Mouse (Mus musculus) right cerebral cortex, adult 18-20 months (tissue): ENCODE measurements around the gene Grk2.

ENCODE experiments used
- DNase-seq: peaks from one replicate; pipeline ENCODE4 v3.0.0; 2022; ENCODE audit warnings: mixed read lengths

Grk2 gene

GRCm38 (mm10) chr19:4306190-4306577 is at the start of gene Grk2:
Grk2 (minus strand) TSS chr19:4306222.
- DNase-seq = peak; percentile 76

GRCm38 (mm10) chr19:4349455-4349854 is 43.4 kb upstream of the Grk2 start:
- no peak for DNase-seq

DNA sequence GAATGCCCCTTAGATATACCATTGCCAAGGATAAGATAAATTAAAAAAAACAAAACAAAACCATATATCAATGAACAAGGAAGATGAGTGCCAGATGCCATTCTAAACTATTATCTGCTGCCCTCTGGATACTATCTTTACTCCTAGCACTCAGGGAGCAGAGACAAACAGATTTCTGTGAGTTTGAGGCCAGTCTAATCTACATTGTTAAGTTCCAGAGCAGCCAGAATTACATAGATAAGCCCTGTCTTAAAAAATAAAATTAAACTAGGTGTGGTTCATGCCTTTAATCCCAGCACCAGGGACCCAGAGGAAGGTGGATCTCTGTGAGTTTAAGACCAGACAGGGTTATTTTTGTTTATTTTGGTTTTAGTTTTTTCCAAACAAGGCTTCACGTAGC is 40.5 kb upstream of the Grk2 start:
- DNase-seq = no peak

- no peak for DNase-seq
Measured at GRCm38 (mm10) chr19:4338162-4338561, 32.1 kb upstream of the Grk2 start.

DNA sequence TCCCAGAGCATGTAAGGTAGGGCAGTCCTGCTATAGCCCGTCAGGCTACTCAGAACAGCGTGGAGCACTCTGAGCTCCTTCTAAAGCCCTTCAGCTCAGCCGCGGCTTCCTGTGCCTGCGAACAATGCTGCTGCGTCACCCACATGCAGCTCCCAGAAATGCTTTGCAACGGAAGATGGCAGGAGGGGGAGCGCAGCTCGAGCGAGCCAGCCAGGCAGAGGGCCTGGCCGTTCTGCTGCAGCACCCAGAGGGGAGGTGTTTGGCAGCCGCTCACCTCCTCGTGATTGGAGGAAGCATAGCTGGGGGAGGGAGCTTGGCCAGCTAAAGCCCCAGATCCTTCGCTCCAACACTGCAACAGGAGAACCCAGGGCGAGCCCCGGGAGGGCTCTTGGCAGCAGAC is 27.8 kb upstream of the Grk2 start:
- peak; percentile 97 for DNase-seq

DNA sequence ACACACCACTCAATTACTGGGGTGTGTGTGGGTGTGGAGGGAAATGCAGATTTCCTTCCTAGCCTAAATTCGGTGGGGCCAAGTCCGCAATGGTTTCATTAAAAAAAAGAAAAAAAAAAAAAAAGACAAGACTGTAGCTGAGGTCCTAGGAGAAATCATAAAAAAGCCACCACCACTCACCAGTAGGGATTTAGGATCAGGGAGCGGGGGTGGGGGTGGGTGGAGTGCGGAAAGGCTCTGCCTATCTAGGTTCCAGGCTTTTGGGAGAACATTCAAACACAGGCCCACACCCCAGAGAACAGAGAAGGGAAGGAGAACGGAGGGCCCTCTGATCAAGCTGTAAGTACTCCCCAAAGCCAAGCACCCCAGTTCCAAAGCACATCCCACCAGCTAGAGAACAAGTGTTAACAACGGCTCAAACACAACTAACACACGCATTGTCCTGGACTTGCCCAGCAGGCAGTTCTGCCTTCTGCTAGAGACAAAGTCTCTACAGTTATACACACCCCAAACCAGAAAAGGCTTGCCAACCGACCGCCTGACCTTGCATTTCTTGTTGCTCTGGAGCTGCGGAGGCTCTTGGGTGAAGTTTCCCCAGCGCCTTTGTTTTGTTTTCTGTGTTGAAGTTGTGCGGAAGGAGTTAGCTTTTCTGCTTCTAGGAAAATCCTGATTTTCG is 27.2 kb upstream of the Grk2 start:
- DNase-seq = peak; percentile 39

- peak; percentile 50 for DNase-seq
Measured at GRCm38 (mm10) chr19:4332653-4333052, 26.6 kb upstream of the Grk2 start.

DNA sequence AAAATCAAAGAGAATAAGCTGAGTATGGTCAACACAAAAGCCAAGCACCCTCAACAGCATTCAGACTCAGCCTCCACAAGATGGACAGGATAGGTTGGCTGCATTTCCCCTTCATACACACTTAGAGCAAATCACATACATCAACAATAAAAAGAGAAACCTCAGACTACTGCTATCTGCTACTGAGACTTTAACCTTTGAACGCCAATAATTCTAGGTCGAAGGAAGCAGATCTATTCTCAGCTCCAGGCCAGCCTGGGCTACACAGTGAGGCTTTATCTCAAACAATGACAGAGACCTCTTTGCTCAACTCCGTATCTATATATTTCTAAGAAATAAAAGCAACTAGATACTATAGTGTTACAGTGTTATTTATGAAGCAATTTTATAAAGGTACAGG is 25.3 kb upstream of the Grk2 start:
- DNase-seq = no peak

DNA sequence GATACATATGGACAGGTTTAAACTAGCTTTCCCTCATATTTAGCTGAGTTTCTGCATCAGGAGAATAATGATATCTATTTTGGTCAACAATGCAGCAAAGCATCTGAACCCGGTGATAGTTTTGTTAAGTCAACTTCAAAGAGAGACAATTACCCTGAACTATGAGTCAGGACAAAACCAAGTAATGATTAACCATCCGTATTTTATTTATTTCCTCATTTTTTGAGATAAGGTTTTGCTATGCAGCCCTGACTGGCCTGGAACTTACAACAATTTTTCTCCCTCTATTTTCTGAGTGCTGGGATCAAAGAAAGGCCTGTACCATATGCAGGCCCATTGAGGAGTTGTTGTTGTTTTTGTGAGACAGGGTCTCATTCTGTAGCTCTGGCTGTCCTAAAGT is 24.6 kb upstream of the Grk2 start:
- no peak for DNase-seq

DNA sequence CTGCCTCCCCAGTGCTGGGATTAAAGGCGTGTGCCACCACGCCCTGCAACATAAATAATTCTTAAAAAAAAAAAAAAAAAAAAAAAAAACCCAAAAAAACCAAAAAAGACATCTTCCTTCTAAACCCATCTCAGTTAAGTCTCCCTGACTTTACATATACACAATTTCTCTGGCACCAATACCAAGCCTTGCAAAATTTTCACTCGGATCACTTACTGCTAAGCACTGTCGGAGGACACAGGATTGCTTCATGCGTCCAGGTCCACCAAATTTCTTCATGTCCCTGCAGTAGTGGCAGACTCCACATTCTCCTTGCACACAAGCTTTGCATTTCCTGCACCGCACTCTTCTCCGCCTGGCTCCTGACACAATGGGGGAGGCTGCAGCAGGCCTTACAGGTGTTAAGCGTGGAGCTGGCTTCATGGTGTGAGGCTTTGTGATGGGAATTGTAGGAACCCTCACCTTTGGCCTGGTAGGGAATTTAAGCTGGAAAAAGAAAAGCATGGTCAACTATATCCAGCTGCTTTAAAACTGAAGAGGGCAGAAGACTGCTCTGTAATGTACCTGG is 22.8 kb upstream of the Grk2 start:
- DNase-seq = no peak

DNA sequence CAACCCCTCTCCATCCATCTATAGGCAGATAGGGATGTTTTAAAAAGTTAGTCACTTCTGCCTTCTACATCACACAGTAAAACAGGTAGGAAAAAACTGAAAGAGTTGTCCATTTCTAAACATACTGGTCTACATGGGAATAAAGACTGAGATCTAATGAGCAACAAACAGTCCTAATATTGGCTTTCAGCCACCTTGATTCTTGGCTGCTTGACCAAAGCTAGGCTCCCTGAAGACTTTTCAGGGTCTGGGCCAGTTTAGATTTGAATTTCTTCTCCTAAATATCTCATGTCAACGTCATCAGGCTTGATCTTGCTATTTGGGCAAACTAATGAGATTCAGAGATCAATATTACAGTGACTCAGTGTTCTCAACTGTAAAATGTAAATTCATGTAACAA is 20.9 kb upstream of the Grk2 start:
- no peak for DNase-seq

DNA sequence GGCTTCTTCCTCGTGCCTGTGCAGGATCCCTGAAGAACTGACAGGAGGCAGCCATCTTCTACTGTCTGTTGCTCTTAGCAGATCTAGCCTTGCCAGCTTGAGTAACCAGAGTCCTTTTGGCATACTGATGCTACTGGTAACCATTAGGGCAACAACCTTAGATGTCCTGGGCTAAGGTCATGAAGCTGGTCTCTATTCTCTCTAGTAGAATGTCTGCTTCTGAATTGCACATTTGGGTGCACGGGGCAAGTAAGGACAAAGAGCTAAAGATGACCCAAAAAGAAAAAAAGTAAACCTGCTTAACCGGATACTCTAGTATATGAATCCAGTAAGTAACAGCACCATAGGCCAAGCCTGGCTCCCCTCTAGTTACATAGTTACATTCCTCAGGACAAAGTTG is 20.1 kb upstream of the Grk2 start:
- no peak for DNase-seq

- no peak for DNase-seq
Measured at GRCm38 (mm10) chr19:4322134-4322533, 16.1 kb upstream of the Grk2 start.

DNA sequence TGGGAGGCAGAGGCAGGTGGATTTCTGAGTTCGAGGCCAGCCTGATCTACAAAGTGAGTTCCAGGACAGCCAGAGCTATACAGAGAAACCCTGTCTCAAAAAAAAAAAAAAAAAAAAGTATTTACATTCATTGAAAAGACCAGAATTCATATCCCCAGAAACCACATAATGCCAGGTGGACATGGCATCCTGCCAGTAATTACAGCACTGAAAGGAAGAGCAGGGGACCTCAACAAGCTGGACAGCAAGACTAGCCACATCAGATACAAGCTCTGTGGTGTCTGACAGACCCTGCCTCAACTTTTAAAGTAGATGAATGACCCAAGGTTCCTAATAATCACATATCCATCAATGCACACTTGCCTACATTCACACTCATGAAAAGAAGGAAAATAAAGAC is 15.6 kb upstream of the Grk2 start:
- DNase-seq = no peak

GRCm38 (mm10) chr19:4319272-4319671 is 13.2 kb upstream of the Grk2 start:
- DNase-seq = no peak

- DNase-seq = no peak
Measured at GRCm38 (mm10) chr19:4317181-4317580, 11.2 kb upstream of the Grk2 start.

- no peak for DNase-seq
Measured at GRCm38 (mm10) chr19:4315223-4315944, 9.4 kb upstream of the Grk2 start.

GRCm38 (mm10) chr19:4309776-4310185 is 3.8 kb upstream of the Grk2 start:
- no peak for DNase-seq

DNA sequence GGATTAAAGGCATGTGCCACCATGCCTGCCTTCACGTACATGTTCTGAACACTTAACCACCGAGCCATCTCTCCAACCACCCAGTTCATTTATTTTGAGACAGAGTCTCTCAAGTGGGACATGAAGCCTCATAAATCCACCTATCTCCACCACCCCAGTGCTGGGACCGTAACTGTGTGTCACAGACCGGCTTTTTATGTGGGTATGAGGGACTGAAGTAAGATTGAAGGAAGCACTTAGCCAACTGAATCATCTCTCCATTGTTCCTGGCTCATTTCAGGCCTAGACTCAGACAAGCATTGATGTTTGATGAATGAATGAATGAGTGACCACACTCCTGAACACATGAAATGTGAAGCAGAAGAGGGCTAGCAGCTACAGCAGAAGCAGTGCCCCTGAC is 3.3 kb upstream of the Grk2 start:
- no peak for DNase-seq

- no peak for DNase-seq
Measured at GRCm38 (mm10) chr19:4305491-4306189, 382 bp downstream of the Grk2 start.

DNA sequence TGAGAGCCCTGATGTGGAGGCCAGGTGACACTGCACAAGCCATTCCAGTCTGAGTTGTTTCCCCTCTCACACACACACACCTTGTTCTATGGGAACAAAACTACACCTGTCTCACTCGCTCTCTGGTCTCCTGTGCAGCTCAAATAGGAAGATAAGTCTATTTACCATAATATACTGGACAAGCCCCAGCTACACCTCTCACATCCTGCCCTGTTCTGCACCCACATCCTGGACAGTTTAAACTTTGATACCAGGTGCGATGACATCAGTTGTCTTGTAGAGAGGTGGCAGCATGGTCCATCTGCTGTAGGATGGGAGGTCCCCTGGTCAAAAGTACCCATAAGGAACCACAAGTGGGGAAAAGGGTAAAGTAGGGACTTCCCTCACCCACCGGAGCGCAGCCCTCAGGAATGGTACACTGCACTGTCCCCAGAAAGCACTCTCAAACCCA is 1.1 kb downstream of the Grk2 start:
- no peak for DNase-seq

GRCm38 (mm10) chr19:4304251-4304821 is 1.7 kb downstream of the Grk2 start:
- no peak for DNase-seq

- DNase-seq = no peak
Measured at GRCm38 (mm10) chr19:4303640-4303995, 2.4 kb downstream of the Grk2 start.
